Mouse (Mus musculus) limb, embryonic 11.5 days (tissue): ENCODE data around the gene Anapc10. TPM values are rescaled to one million over a fixed set of nuclear protein-coding genes. Genes with fewer than 3 reads are reported as not detected.
"Not testable (repeated sequence)": the region's sequence is repeated elsewhere in the genome, so short reads cannot be mapped to it uniquely, and the experiment has no call there.

ENCODE experiments used
- ATAC-seq: fragments of 200-750 bp; cut with Nextera tagmentation; 2 replicates; pipeline ENCODE4 v1.8.0; 2017; ENCODE audit warnings: low read depth; ENCODE audit not compliant: insufficient number of reproducible peaks, low FRiP score, low TSS enrichment
- DNase-seq: peaks from one replicate; pipeline ENCODE4 v3.0.0-alpha.2; 2015; ENCODE audit warnings: low spot score
- H3K27ac ChIP-seq: fragments of 300-500 bp; sonication (generic); replicated peaks from 2 replicates; pipeline ENCODE4 v1.5.1; 2014; ENCODE audit warnings: low read depth, mild to moderate bottlenecking, low read length
- H3K27me3 ChIP-seq: fragments of 300-500 bp; sonication (generic); 2 replicates; pipeline ENCODE4 v1.6.1; 2014; ENCODE audit warnings: mild to moderate bottlenecking, low read length, mixed read lengths; ENCODE audit not compliant: control insufficient read depth, insufficient read depth
- H3K36me3 ChIP-seq: fragments of 300-500 bp; sonication (generic); 2 replicates; pipeline ENCODE4 v1.6.1; 2014; ENCODE audit warnings: mild to moderate bottlenecking, low read length, moderate library complexity, mixed read lengths; ENCODE audit not compliant: control insufficient read depth, insufficient read depth
- H3K4me1 ChIP-seq: fragments of 300-500 bp; sonication (generic); 2 replicates; pipeline ENCODE4 v1.6.1; 2014; ENCODE audit warnings: low read length, mixed read lengths; ENCODE audit not compliant: control insufficient read depth, insufficient read depth
- H3K4me2 ChIP-seq: fragments of 300-500 bp; sonication (generic); 2 replicates; pipeline ENCODE4 v1.6.1; 2014; ENCODE audit warnings: low read depth, mild to moderate bottlenecking, moderate library complexity; ENCODE audit not compliant: severe bottlenecking
- H3K4me3 ChIP-seq: fragments of 300-500 bp; sonication (generic); 2 replicates; pipeline ENCODE4 v1.5.1; 2014; ENCODE audit warnings: low read depth, low read length
- H3K9ac ChIP-seq: fragments of 300-500 bp; sonication (generic); 2 replicates; pipeline ENCODE4 v1.6.1; 2014; ENCODE audit warnings: mild to moderate bottlenecking, low read length
- H3K9me3 ChIP-seq: fragments of 300-500 bp; sonication (generic); 2 replicates; pipeline ENCODE4 v1.6.1; 2016; ENCODE audit warnings: low read length; ENCODE audit not compliant: control insufficient read depth
- WGBS: fragments of 180-500 bp; shearing (Covaris S2); extraction: QIAGEN DNeasy Blood & Tissue Kit; methylation state at CpG from one replicate; pipeline ENCODE4 v1.1.7; 2014; 5-methylcytosine and 5-hydroxymethylcytosine counted together
- polyA plus RNA-seq: library from polyadenylated mRNA; unstranded; fragments of >200 nt; fragmentation: Nextera tagmentation; extraction: Ambion mirVana; gene quantifications from 2 replicates; pipeline ENCODE4 v1.2.1, GENCODE M21; 2014

The Anapc10 gene
- 43.1 and 44.0 TPM in 2 replicates for polyA plus RNA-seq

DNA sequence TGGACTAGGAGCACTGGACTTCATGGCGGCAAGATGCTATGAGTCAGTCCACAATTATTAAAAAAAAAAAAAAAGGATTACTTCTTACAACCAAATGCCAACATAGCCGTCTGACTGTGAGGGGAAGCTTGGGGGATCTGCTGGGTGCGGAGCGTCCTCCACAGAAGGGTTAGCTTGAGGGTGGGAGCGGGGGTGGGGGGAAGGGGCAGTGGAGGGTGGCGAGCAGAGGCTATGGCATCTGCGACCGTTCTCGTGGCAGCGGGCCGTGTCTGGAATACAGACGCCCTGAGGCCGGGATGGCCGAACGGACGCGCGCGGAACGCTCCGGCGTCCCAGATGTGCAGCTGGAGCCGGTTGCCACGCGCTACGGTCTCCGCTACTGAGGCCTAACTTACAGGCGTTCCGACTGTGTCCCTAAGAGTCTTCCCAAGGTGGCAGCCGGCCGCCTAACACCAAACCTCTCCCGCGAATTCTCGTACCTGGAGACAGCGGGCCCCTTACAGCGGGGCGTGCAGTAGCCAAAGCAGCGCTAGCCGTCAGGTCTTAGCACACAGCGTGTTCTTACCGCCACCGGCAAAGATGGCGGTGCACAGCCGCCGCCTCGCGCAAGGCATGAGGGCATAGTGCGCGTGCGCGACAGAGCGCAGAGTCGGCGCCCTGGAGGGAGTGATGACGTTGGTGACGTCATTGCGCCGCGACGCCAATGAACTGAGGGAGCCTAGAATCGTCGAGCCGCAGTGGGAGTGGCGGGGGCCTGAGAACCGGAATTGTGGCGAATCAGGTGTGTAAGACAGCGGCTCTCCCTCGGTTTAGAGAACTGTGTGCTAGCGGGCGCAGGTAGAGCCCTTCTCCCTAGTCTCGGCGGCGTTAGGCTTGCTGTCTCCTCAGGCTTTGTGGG lies at the start of gene Anapc10, which contains the start of gene Abce1:
Anapc10 (plus strand) TSS at position 757 of the 898 bp plus-strand sequence.
Abce1 (minus strand) TSS at position 677 of the 898 bp plus-strand sequence.
- Histone ChIP-seq H3K4me1 (no peaks in the 10 kb centered on the region), H3K27ac (peak within 1 kb of the TSS; percentile 64; the same call in 1 of the 2 replicates), H3K9ac (peak within 1 kb of the TSS; percentile 89), H3K9me3 (no peaks in the 10 kb centered on the region), H3K27me3 (no peaks in the 10 kb centered on the region), H3K4me3 (peak within 1 kb of the TSS; percentile 89), H3K4me2 (peak within 1 kb of the TSS; percentile 67), H3K36me3 (peaks cover 2% of the 10 kb centered on the region; the same call in 1 of the 2 replicates)
- ATAC-seq, result peak; percentile 98
- under 1% methylated on average over 73 of the region's 73 CpGs for WGBS
- peak; percentile 100 for DNase-seq

DNA sequence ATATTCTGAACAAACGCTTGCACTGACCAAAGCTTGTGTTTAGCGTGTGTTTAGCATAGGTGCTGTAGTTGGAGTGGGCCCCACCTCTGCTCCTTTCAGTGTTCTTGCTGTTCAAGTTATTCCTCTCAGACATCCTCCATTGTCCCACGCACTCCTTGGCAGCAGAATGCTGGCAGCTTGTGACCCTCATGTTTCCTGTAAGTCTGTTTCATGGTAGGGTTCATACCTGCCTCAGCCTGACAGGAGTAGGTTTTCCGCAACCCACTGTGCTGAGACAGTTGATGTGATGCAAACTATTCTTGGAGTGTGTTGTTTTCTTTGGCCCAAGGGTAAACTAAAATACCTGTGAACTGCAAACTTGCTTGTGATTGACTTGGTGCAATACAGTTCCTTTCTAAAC lies 35.2 kb upstream of the Anapc10 start:
- ATAC-seq (no peak), DNase-seq (no peak)

DNA sequence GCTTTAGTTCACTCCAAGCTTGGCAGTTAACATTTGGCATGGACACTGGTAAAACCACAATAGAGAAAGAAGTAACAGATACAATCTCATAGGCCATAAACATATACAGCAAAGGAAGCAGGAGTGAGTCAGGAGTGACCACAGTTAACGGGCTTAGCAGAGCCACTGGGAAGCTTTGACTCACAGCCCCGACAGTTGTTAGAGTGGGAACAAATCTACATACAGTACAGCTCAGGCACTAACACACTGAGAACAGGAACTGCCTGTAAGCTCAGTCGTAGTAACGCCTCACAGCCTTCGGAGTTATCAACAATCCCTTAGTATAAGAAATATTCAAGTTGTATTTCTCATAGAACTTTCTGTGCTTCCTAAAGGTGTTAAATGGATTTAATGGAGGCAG lies 32.6 kb upstream of the Anapc10 start:
- ATAC-seq (no peak), DNase-seq (no peak)
- Histone ChIP-seq H3K27ac (no peak overlapping the region), H3K36me3 (peaks cover 3% of the 10 kb centered on the region; the same call in 1 of the 2 replicates), H3K4me1 (0 out of 2 replicates have a peak, but pooled peaks cover 2% of the 10 kb centered on the region), H3K4me3 (no peak overlapping the region), H3K27me3 (no peaks in the 10 kb centered on the region), H3K4me2 (no peak overlapping the region), H3K9me3 (no peaks in the 10 kb centered on the region), H3K9ac (no peak overlapping the region)
- 67% methylated on average over 5 of the region's 5 CpGs for WGBS

More for the DNA sequence above, 35.2 kb upstream of the Anapc10 start:
- Histone ChIP-seq H3K4me1 (0 out of 2 replicates have a peak, but pooled peaks cover 2% of the 10 kb centered on the region), H3K36me3 (peaks cover 4% of the 10 kb centered on the region; the same call in 1 of the 2 replicates), H3K9ac (no peak overlapping the region), H3K27ac (no peak overlapping the region), H3K9me3 (no peaks in the 10 kb centered on the region), H3K27me3 (no peaks in the 10 kb centered on the region), H3K4me3 (no peak overlapping the region), H3K4me2 (no peak overlapping the region)
- WGBS, result 86% methylated on average over 4 of the region's 4 CpGs

DNA sequence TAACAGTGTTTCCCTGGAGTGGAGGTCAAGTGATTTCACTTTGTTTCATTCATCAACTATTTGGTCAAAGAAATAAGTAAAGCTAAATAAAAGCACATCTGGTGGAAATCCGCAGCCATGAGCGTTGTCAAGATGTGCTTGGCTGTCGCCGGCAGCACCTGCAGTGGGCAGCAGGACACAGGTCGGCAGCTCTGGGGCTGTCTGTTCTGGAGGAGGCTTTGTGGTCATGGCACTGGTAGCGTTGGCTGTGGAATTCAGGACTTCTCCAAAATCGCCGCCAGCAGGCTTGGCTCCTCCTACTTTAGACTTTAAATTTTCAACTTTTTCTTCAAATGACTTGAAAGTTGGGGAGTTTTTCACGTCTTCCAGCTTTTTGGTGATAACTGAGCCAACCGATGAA lies 31.5 kb upstream of the Anapc10 start:
- 53% methylated on average over 10 of the region's 10 CpGs for WGBS
- not testable (repeated sequence) for DNase-seq, H3K36me3 ChIP-seq

DNA sequence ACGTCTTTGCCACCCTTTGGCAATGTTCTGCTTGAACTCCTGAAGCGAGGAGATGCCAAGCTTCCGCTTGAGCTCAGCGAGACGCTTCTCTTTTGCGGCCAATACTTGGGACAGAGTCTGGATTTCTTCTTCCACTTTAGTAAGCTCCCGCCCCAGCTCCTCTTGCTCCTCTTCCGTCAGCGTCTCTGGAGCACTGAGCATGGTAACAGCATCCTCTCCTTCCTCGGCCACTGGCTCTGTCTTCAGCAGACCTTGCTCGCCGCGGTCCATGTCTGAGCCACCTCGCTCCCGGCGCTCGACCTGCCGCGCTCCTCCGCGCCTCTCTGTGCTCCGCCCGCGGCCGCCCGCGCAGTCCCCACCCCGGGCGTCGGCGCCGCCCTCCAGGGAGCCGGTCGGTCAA lies 31.1 kb upstream of the Anapc10 start:
- no peak for ATAC-seq
- peak; percentile 51 for DNase-seq

More for the DNA sequence above, 31.5 kb upstream of the Anapc10 start:
- ATAC-seq, H3K9ac ChIP-seq, H3K4me1 ChIP-seq, H3K4me3 ChIP-seq, H3K27me3 ChIP-seq, H3K27ac ChIP-seq, H3K9me3 ChIP-seq: not testable (repeated sequence)
- H3K4me2 ChIP-seq, result peak overlapping the region; percentile 66

DNA sequence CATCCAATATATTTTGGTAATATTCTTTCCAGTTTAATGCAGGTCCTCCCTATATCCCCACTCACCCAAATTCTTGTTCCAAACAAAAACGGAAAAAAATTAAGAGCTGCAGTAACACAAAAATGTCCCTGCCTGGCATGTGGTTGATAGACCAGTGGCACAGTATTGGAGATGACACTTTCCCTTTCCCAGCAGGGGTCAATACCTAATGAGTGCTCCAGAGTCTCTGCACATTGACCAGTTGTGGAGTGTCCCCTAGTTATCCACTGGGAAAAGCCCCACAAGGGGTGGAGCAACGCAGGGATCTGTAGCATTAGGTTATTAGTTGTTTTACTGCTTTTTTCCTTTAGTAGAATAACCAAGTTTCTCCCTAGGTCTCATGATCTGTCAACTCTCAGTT lies 30.7 kb upstream of the Anapc10 start:
- DNase-seq (no peak), ATAC-seq (no peak)
- WGBS, result 37% methylated on average over 2 of the region's 2 CpGs
- peak overlapping the region; percentile 66 for H3K4me2 ChIP-seq
- peaks cover 8% of the 10 kb centered on the region; the same call in 1 of the 2 replicates for H3K36me3 ChIP-seq
- 0 out of 2 replicates have a peak, but pooled peaks cover 2% of the 10 kb centered on the region for H3K4me1 ChIP-seq
- H3K9me3 ChIP-seq, result no peaks in the 10 kb centered on the region
- no peaks in the 10 kb centered on the region for H3K27me3 ChIP-seq
- H3K9ac ChIP-seq, result no peak overlapping the region
- peak overlapping the region; percentile 29 for H3K4me3 ChIP-seq
- no peak overlapping the region for H3K27ac ChIP-seq

More for the DNA sequence above, 31.1 kb upstream of the Anapc10 start:
- Histone ChIP-seq H3K36me3 (peaks cover 8% of the 10 kb centered on the region; the same call in 1 of the 2 replicates), H3K9ac (0 out of 2 replicates have a peak overlapping the region, but pooled peaks have one; percentile 27), H3K4me2 (peak overlapping the region; percentile 66), H3K4me1 (0 out of 2 replicates have a peak, but pooled peaks cover 2% of the 10 kb centered on the region), H3K27me3 (no peaks in the 10 kb centered on the region), H3K9me3 (no peaks in the 10 kb centered on the region), H3K27ac (no peak overlapping the region), H3K4me3 (peak overlapping the region; percentile 29)
- WGBS, result 10% methylated on average over 34 of the region's 34 CpGs

DNA sequence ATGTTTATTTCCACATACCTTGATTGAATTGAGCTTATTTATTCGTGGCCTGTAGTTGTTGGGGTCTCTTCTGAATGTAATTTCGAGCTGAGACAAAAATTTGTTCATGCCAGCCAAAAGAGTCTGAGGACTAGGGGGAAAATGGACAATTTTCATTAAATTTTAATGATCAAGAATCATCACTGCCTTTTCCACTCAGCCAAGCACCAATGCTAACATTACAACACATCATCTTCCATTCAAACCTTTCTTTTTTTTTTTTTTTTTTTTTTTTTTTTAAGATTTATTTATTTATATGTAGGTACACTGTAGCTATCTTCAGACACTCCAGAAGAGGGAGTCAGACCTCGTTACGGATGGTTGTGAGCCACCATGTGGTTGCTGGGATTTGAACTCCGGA lies 25.7 kb upstream of the Anapc10 start:
- H3K9ac ChIP-seq, H3K4me2 ChIP-seq, H3K27ac ChIP-seq, H3K4me3 ChIP-seq, H3K9me3 ChIP-seq, H3K4me1 ChIP-seq, ATAC-seq, H3K27me3 ChIP-seq, DNase-seq: not testable (repeated sequence)
- 87% methylated on average over 4 of the region's 5 CpGs for WGBS
- peaks cover 17% of the 10 kb centered on the region for H3K36me3 ChIP-seq

DNA sequence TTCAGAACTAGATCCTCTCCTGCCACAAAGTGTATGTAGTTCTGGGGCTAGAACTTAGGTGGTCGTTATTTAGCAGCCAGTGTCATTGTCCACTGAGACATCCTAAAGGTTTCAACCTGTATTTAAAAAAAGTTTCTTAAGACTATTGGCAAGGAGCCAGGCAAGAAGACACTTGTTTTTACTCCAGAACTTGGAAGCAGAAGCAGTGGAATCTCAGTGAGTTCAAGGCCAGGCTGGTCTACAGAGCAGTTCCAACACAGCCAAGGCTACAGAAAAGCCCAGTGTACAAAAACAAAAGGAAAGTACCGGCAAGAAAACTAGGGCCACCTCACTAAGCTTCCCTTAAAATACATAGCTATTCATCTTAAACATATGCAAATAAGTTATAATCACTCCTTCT lies 19.1 kb upstream of the Anapc10 start:
- no peak for ATAC-seq

More for the DNA sequence above, 19.1 kb upstream of the Anapc10 start:
- WGBS, result 90% methylated on average over 2 of the region's 2 CpGs
- Histone ChIP-seq H3K4me3 (no peak overlapping the region), H3K4me2 (no peak overlapping the region), H3K9ac (no peak overlapping the region), H3K36me3 (peaks cover 16% of the 10 kb centered on the region), H3K9me3 (no peaks in the 10 kb centered on the region), H3K4me1 (no peaks in the 10 kb centered on the region), H3K27me3 (no peaks in the 10 kb centered on the region), H3K27ac (no peak overlapping the region)
- DNase-seq, result no peak
